Mouse (Mus musculus): ENCODE data around the gene Gltp.

GRCm38 (mm10) chr5:114718483-114718882 lies 27.7 kb upstream of the Gltp start:
- TF ChIP-seq CTCF (IDR thresholded peaks at IDR 0.05; ENCODE audit: low read depth, low read length) (no peak), POLR2A (IDR thresholded peaks at IDR 0.05; ENCODE audit: extremely low read depth, insufficient read depth, low read length) (no peak)
